Mouse (Mus musculus) intestine, embryonic 14.5 days (tissue): ENCODE data around the gene Rap1b. TPM values are rescaled to one million over a fixed set of nuclear protein-coding genes. Genes with fewer than 3 reads are reported as not detected.

Source experiments
- ATAC-seq: fragments of 200-750 bp; cut with Nextera tagmentation; replicated peaks from 2 replicates; pipeline ENCODE4 v1.8.0; 2017; ENCODE audit warnings: low read depth, moderate number of reproducible peaks, moderate TSS enrichment, moderate library complexity; ENCODE audit not compliant: low FRiP score, low TSS enrichment
- DNase-seq: peaks from one replicate; pipeline ENCODE4 v3.0.0-alpha.2; 2018; ENCODE audit warnings: low spot score
- H3K27ac ChIP-seq: fragments of 300-500 bp; sonication (generic); 2 replicates; pipeline ENCODE4 v1.5.1; 2014; ENCODE audit warnings: low read depth, mild to moderate bottlenecking, control low read depth
- H3K27me3 ChIP-seq: fragments of 300-500 bp; sonication (generic); replicated peaks from 2 replicates; pipeline ENCODE4 v1.6.1; 2014; ENCODE audit warnings: low read length, control low read depth; ENCODE audit not compliant: control insufficient read depth, insufficient read depth
- H3K36me3 ChIP-seq: fragments of 300-500 bp; sonication (generic); 2 replicates; pipeline ENCODE4 v1.6.1; 2014; ENCODE audit warnings: low read length, control low read depth; ENCODE audit not compliant: control insufficient read depth, insufficient read depth
- H3K4me1 ChIP-seq: fragments of 300-500 bp; sonication (generic); replicated peaks from 2 replicates; pipeline ENCODE4 v1.6.1; 2014; ENCODE audit warnings: low read length, control low read depth, mixed read lengths; ENCODE audit not compliant: control insufficient read depth, insufficient read depth
- H3K4me2 ChIP-seq: fragments of 300-500 bp; sonication (generic); 2 replicates; pipeline ENCODE4 v1.6.1; 2014; ENCODE audit warnings: low read length
- H3K4me3 ChIP-seq: fragments of 300-500 bp; sonication (generic); 2 replicates; pipeline ENCODE4 v1.5.1; 2014; ENCODE audit warnings: low read depth, low read length, control low read depth, mixed read lengths
- H3K9ac ChIP-seq: fragments of 300-500 bp; sonication (generic); 2 replicates; pipeline ENCODE4 v1.6.1; 2014; ENCODE audit warnings: mild to moderate bottlenecking, low read length
- H3K9me3 ChIP-seq: fragments of 300-500 bp; sonication (generic); 2 replicates; pipeline ENCODE4 v1.6.1; 2016; ENCODE audit warnings: low read length, control low read depth; ENCODE audit not compliant: control insufficient read depth
- WGBS: fragments of 180-500 bp; shearing (Covaris S2); extraction: QIAGEN DNeasy Blood & Tissue Kit; methylation state at CpG from one replicate; pipeline ENCODE4 v1.1.7; 2014; 5-methylcytosine and 5-hydroxymethylcytosine counted together
- polyA plus RNA-seq: library from polyadenylated mRNA; unstranded; fragments of >200 nt; fragmentation: Nextera tagmentation; extraction: Ambion mirVana; gene quantifications from 2 replicates; pipeline ENCODE4 v1.2.1, GENCODE M21; 2014

The Rap1b gene
- polyA plus RNA-seq, 1 experiment from 2014 or later = 183 TPM

GRCm38 (mm10) chr10:117782491-117783260 is 63.2 kb downstream of the Rap1b start:
- DNase-seq (no peak), ATAC-seq (no peak)
- H3K4me1 ChIP-seq = no peaks in the 10 kb centered on the region
- H3K9ac ChIP-seq = no peak overlapping the region
- no peak overlapping the region for H3K4me3 ChIP-seq
- no peaks in the 10 kb centered on the region for H3K9me3 ChIP-seq
- no peak overlapping the region for H3K4me2 ChIP-seq
- H3K36me3 ChIP-seq = peaks cover 98% of the 10 kb centered on the region
- WGBS = 93% methylated on average over 14 of the region's 14 CpGs
- H3K27me3 ChIP-seq = no peaks in the 10 kb centered on the region
- no peak overlapping the region for H3K27ac ChIP-seq

- 90% methylated on average over 2 of the region's 2 CpGs for WGBS
- Histone ChIP-seq H3K27ac (no peak overlapping the region), H3K4me2 (no peak overlapping the region), H3K9me3 (no peaks in the 10 kb centered on the region), H3K9ac (no peak overlapping the region), H3K4me1 (no peaks in the 10 kb centered on the region), H3K27me3 (no peaks in the 10 kb centered on the region), H3K4me3 (no peak overlapping the region), H3K36me3 (peaks cover 96% of the 10 kb centered on the region)
- ATAC-seq (no peak), DNase-seq (no peak)
Observed at GRCm38 (mm10) chr10:117782056-117782455, 63.8 kb downstream of the Rap1b start.

DNA sequence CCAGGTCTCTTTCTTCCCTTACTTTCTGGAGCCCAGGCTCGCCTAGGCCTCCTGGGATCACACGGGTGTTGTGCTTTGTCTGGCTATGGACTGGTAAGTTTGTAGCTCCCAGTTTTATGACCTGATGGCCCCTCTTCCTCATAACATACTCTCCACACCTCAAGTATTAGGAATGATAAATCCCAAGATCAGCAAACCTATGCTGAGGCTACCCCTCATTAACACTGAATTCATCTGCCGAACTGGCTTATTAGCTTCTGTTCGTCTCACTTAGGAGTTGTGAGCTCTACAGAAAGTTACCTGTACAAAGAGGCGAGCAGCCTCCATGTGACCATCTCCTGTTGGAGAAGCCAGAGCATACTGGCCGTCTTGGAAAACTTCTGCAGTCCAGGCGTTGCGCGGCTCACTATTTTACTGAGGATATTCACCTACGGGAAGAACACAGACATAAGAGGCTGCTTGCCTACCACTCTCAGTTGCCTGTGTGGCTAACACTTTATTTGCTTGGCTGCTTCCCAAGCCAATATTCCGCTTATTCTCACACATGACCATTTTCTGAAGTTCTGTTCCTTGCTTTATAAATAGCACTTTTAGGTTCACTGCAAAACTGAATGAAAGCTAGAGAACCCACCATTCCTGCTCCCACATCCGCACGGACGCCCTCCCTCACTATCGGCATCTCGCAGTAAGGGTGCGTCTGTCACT is 64.7 kb downstream of the Rap1b start:
- DNase-seq (no peak), ATAC-seq (no peak)
- Histone ChIP-seq H3K27ac (no peak overlapping the region), H3K9ac (no peak overlapping the region), H3K36me3 (peaks cover 95% of the 10 kb centered on the region), H3K4me1 (no peaks in the 10 kb centered on the region), H3K9me3 (no peaks in the 10 kb centered on the region), H3K4me3 (no peak overlapping the region), H3K27me3 (no peaks in the 10 kb centered on the region), H3K4me2 (no peak overlapping the region)
- 93% methylated on average over 17 of the region's 17 CpGs for WGBS

- H3K36me3 ChIP-seq = peaks cover 95% of the 10 kb centered on the region
- no peak overlapping the region for H3K9ac ChIP-seq
- H3K27me3 ChIP-seq = no peaks in the 10 kb centered on the region
- no peaks in the 10 kb centered on the region for H3K9me3 ChIP-seq
- H3K4me1 ChIP-seq = no peaks in the 10 kb centered on the region
- WGBS = 97% methylated on average over 6 of the region's 6 CpGs
- DNase-seq = no peak
- no peak for ATAC-seq
- no peak overlapping the region for H3K4me3 ChIP-seq
- no peak overlapping the region for H3K4me2 ChIP-seq
- H3K27ac ChIP-seq = no peak overlapping the region
Observed at GRCm38 (mm10) chr10:117780306-117780911, 65.4 kb downstream of the Rap1b start.

- no peak overlapping the region for H3K27ac ChIP-seq
- H3K36me3 ChIP-seq = peaks cover 95% of the 10 kb centered on the region
- no peaks in the 10 kb centered on the region for H3K9me3 ChIP-seq
- no peak overlapping the region for H3K9ac ChIP-seq
- no peak overlapping the region for H3K4me3 ChIP-seq
- DNase-seq (no peak), ATAC-seq (no peak)
- H3K27me3 ChIP-seq = no peaks in the 10 kb centered on the region
- no peak overlapping the region for H3K4me2 ChIP-seq
- no peaks in the 10 kb centered on the region for H3K4me1 ChIP-seq
- 92% methylated on average over 8 of the region's 8 CpGs for WGBS
Observed at GRCm38 (mm10) chr10:117779581-117780305, 66.1 kb downstream of the Rap1b start.

DNA sequence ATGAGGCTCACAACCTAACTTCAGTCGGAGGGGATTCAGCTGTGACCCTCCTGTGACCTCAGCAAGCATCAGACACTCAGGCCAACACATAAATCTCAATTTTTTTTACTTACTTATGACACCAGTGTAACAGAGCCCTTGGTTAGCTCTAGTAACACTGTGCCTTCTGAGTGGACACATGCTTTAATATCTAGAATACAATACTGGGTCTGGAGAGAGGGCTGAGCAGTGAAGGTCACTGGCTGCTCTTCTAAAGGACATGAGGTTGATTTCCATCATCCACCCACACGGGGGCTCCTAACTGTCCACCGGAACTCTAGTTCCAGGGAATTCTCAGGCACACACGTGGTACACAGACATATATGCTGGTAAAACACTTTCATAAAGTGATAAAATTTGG is 66.9 kb downstream of the Rap1b start:
- H3K4me2 ChIP-seq = no peak overlapping the region

DNA sequence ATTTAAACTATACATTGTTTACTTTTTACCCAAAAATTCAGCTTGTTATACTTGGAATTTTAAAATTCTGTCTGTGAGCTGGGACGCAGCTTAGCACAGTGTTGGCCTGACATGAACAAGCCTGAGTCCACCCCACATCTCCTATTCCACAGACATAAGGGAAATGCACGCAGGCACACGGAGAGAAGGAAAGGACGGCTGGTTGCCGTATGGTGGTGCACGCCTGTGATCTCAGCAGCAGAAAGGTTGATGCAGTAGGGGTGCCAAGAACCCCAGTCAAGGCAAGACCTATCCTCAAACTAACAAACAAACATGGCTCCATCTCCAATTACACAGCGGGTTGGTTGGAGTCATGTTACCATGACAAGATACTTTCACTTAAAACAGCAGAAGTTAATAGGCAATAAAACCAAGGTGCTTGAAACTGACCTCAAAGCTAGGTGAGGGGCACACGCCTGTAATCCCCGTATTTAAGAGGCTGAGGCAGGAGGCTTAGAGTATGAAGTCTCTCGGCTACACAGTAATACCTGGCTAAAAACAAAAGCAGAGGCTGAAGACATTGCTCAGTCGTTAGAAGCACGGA is 67.4 kb downstream of the Rap1b start:
- DNase-seq = no peak
- H3K4me2 ChIP-seq = no peak overlapping the region
- WGBS = 93% methylated on average over 12 of the region's 12 CpGs
- H3K27ac ChIP-seq = no peak overlapping the region
- peaks cover 96% of the 10 kb centered on the region for H3K36me3 ChIP-seq
- H3K9me3 ChIP-seq = no peaks in the 10 kb centered on the region
- no peaks in the 10 kb centered on the region for H3K27me3 ChIP-seq
- no peak overlapping the region for H3K9ac ChIP-seq
- no peak overlapping the region for H3K4me3 ChIP-seq
- no peaks in the 10 kb centered on the region for H3K4me1 ChIP-seq
- no peak for ATAC-seq

More for the DNA sequence above, 66.9 kb downstream of the Rap1b start:
- Histone ChIP-seq H3K27me3 (no peaks in the 10 kb centered on the region), H3K27ac (no peak overlapping the region), H3K9ac (no peak overlapping the region), H3K4me1 (no peaks in the 10 kb centered on the region), H3K4me3 (no peak overlapping the region), H3K36me3 (peaks cover 96% of the 10 kb centered on the region), H3K9me3 (no peaks in the 10 kb centered on the region)
- DNase-seq = no peak
- ATAC-seq = no peak
- WGBS = 88% methylated on average over 4 of the region's 4 CpGs
